Mouse (Mus musculus) heart, embryonic 13.5 days (tissue): ENCODE results near the gene Nrm. TPM values are rescaled to one million over a fixed set of nuclear protein-coding genes. Genes with fewer than 3 reads are reported as not detected.
A peak's percentile ranks its signal among the peaks of the same experiment; 100 is the strongest.

Experiments used
- ATAC-seq: fragments of 200-750 bp; cut with Nextera tagmentation; 2 replicates; pipeline ENCODE4 v1.8.0; 2017; ENCODE audit warnings: moderate TSS enrichment; ENCODE audit not compliant: insufficient number of reproducible peaks, low FRiP score, low TSS enrichment; ENCODE audit errors: extremely low read depth
- H3K27ac ChIP-seq: fragments of 300-500 bp; sonication (generic); replicated peaks from 2 replicates; pipeline ENCODE4 v1.5.1; 2015; ENCODE audit warnings: moderate library complexity, mild to moderate bottlenecking, inconsistent platforms
- H3K27me3 ChIP-seq: fragments of 300-500 bp; sonication (generic); replicated peaks from 2 replicates; pipeline ENCODE4 v1.6.1; 2015; ENCODE audit warnings: mild to moderate bottlenecking, inconsistent platforms
- H3K36me3 ChIP-seq: fragments of 300-500 bp; sonication (generic); 2 replicates; pipeline ENCODE4 v1.6.1; 2015; ENCODE audit warnings: mild to moderate bottlenecking, inconsistent platforms
- H3K4me1 ChIP-seq: fragments of 300-500 bp; sonication (generic); 2 replicates; pipeline ENCODE4 v1.6.1; 2015; ENCODE audit warnings: inconsistent platforms
- H3K4me2 ChIP-seq: fragments of 300-500 bp; sonication (generic); 2 replicates; pipeline ENCODE4 v1.6.1; 2015; ENCODE audit warnings: inconsistent platforms, mild to moderate bottlenecking, moderate library complexity
- H3K4me3 ChIP-seq: fragments of 300-500 bp; sonication (generic); 2 replicates; pipeline ENCODE4 v1.5.1; 2015; ENCODE audit warnings: moderate library complexity, mild to moderate bottlenecking, inconsistent platforms
- H3K9ac ChIP-seq: fragments of 300-500 bp; sonication (generic); 2 replicates; pipeline ENCODE4 v1.6.1; 2015; ENCODE audit warnings: inconsistent platforms, mild to moderate bottlenecking, moderate library complexity
- H3K9me3 ChIP-seq: fragments of 300-500 bp; sonication (generic); 2 replicates; pipeline ENCODE4 v1.6.1; 2016; ENCODE audit warnings: inconsistent platforms
- WGBS: fragments of 180-500 bp; shearing (Covaris S2); methylation state at CpG from one replicate; pipeline ENCODE4 v1.1.7; 2015; ENCODE audit warnings: mixed read lengths; 5-methylcytosine and 5-hydroxymethylcytosine counted together
- microRNA-seq: library from miRNA; unstranded; fragments of <30 nt; microRNA quantifications from one replicate; pipeline ENCODE4, GENCODE M21; 2016
- polyA plus RNA-seq: library from polyadenylated mRNA; unstranded; fragments of >200 nt; fragmentation: Nextera tagmentation; extraction: Ambion mirVana; gene quantifications from 2 replicates; pipeline ENCODE4 v1.2.1, GENCODE M21; 2015

The Nrm gene
- polyA plus RNA-seq, 1 experiment from 2014 or later = 43.5 TPM

GRCm38 (mm10) chr17:35914975-35915374 is 53.9 kb downstream of the Nrm start:
- no peaks in the 10 kb centered on the region for H3K27me3 ChIP-seq
- H3K9me3 ChIP-seq = no peaks in the 10 kb centered on the region
- ATAC-seq = no peak
- H3K27ac ChIP-seq = no peak overlapping the region
- WGBS = 68% methylated on average over 6 of the region's 6 CpGs
- peaks cover 21% of the 10 kb centered on the region for H3K4me1 ChIP-seq
- peaks cover 56% of the 10 kb centered on the region for H3K36me3 ChIP-seq
- H3K4me2 ChIP-seq = peak overlapping the region; percentile 90
- peak overlapping the region; percentile 89 for H3K9ac ChIP-seq
- H3K4me3 ChIP-seq = peak overlapping the region; percentile 86

Small RNA genes lying within 50 kb of the gene (microRNA-seq; reads per million reads assigned to microRNA genes)
- gene Gm28033 = 2.0 reads per million, percentile 3 among the genes with 10 or more reads in this experiment

Other genes starting within 250 kb of the Nrm start
- not detected in 2 replicates for gene Gm9573, start 234.7 kb upstream of the Nrm start, polyA plus RNA-seq
- 0.36 and 0.39 TPM in 2 replicates for gene Mucl3, start 217.6 kb upstream of the Nrm start, polyA plus RNA-seq
- gene Vars2, start 193.7 kb upstream of the Nrm start, polyA plus RNA-seq = 12.2 and 13.5 TPM in 2 replicates
- 25.7 and 27.7 TPM in 2 replicates for gene Gtf2h4, start 187.6 kb upstream of the Nrm start, polyA plus RNA-seq
- 122 and 130 TPM in 2 replicates for gene Ddr1, start 156.7 kb upstream of the Nrm start, polyA plus RNA-seq
- gene Ier3, start 39.6 kb upstream of the Nrm start, polyA plus RNA-seq = 41.7 and 49.9 TPM in 2 replicates
- gene Flot1, start 38.1 kb upstream of the Nrm start, polyA plus RNA-seq = 81.1 and 99.0 TPM in 2 replicates
- 741 and 743 TPM in 2 replicates for gene Tubb5, start 23.0 kb upstream of the Nrm start, polyA plus RNA-seq
- gene Mdc1, start 19.8 kb upstream of the Nrm start, polyA plus RNA-seq = 17.7 and 18.4 TPM in 2 replicates
- 19.8 and 21.0 TPM in 2 replicates for gene Ppp1r18, start 4.3 kb downstream of the Nrm start, polyA plus RNA-seq
- gene Dhx16, start 18.5 kb downstream of the Nrm start, polyA plus RNA-seq = 22.8 and 27.7 TPM in 2 replicates
- gene 2310061I04Rik, start 36.1 kb downstream of the Nrm start, polyA plus RNA-seq = 25.2 and 31.3 TPM in 2 replicates
- 53.8 and 55.3 TPM in 2 replicates for gene Atat1, start 48.8 kb downstream of the Nrm start, polyA plus RNA-seq
- gene Mrps18b, start 55.1 kb downstream of the Nrm start, polyA plus RNA-seq = 67.8 and 75.9 TPM in 2 replicates
- gene Ppp1r10, start 55.1 kb downstream of the Nrm start, polyA plus RNA-seq = 24.6 and 26.3 TPM in 2 replicates
- gene Abcf1, start 108.4 kb downstream of the Nrm start, polyA plus RNA-seq = 64.6 and 67.6 TPM in 2 replicates
- gene Gnl1, start 118.5 kb downstream of the Nrm start, polyA plus RNA-seq = 38.9 and 40.3 TPM in 2 replicates
- 17.6 and 18.1 TPM in 2 replicates for gene Prr3, start 118.9 kb downstream of the Nrm start, polyA plus RNA-seq
- 2.4 and 2.8 TPM in 2 replicates for gene H2-T24, start 159.2 kb downstream of the Nrm start, polyA plus RNA-seq
- gene H2-T23, start 171.5 kb downstream of the Nrm start, polyA plus RNA-seq = 4.8 and 5.0 TPM in 2 replicates
- 6.9 and 7.5 TPM in 2 replicates for gene H2-T22, start 181.4 kb downstream of the Nrm start, polyA plus RNA-seq
- gene Gm6034, start 181.6 kb downstream of the Nrm start, polyA plus RNA-seq = not detected in 2 replicates
- not detected in 2 replicates for gene Gm11127, start 197.1 kb downstream of the Nrm start, polyA plus RNA-seq